Mouse (Mus musculus) hindbrain, embryonic 12.5 days (tissue): ENCODE data around the gene Mrpl54. TPM values are rescaled to one million over a fixed set of nuclear protein-coding genes. Genes with fewer than 3 reads are reported as not detected.

Source experiments
- ATAC-seq: fragments of 200-750 bp; cut with Nextera tagmentation; 2 replicates; pipeline ENCODE4 v1.8.0; 2017; ENCODE audit warnings: moderate TSS enrichment; ENCODE audit not compliant: low FRiP score
- H3K27ac ChIP-seq: fragments of 300-500 bp; sonication (generic); 2 replicates; pipeline ENCODE4 v1.5.1; 2016; ENCODE audit warnings: mild to moderate bottlenecking
- H3K27me3 ChIP-seq: fragments of 300-500 bp; sonication (generic); 2 replicates; pipeline ENCODE4 v1.6.1; 2016; ENCODE audit warnings: mild to moderate bottlenecking
- H3K36me3 ChIP-seq: fragments of 300-500 bp; sonication (generic); 2 replicates; pipeline ENCODE4 v1.6.1; 2016; ENCODE audit warnings: mild to moderate bottlenecking
- H3K4me1 ChIP-seq: fragments of 300-500 bp; sonication (generic); 2 replicates; pipeline ENCODE4 v1.6.1; 2016
- H3K4me2 ChIP-seq: fragments of 300-500 bp; sonication (generic); replicated peaks from 2 replicates; pipeline ENCODE4 v1.6.1; 2016; ENCODE audit warnings: mild to moderate bottlenecking
- H3K4me3 ChIP-seq: fragments of 300-500 bp; sonication (generic); 2 replicates; pipeline ENCODE4 v1.5.1; 2016; ENCODE audit warnings: mild to moderate bottlenecking
- H3K9ac ChIP-seq: fragments of 300-500 bp; sonication (generic); 2 replicates; pipeline ENCODE4 v1.6.1; 2016; ENCODE audit warnings: mild to moderate bottlenecking, moderate library complexity
- H3K9me3 ChIP-seq: fragments of 300-500 bp; sonication (generic); replicated peaks from 2 replicates; pipeline ENCODE4 v1.6.1; 2016; ENCODE audit warnings: mild to moderate bottlenecking
- WGBS: fragments of 180-500 bp; shearing (Covaris S2); methylation state at CpG from one replicate; pipeline ENCODE4 v1.1.7; 2016; 5-methylcytosine and 5-hydroxymethylcytosine counted together
- polyA plus RNA-seq: library from polyadenylated mRNA; unstranded; fragments of >200 nt; fragmentation: Nextera tagmentation; extraction: Ambion mirVana; gene quantifications from 2 replicates; pipeline ENCODE4 v1.2.1, GENCODE M21; 2016

Gene Mrpl54
- 142 and 155 TPM in 2 replicates for polyA plus RNA-seq

GRCm38 (mm10) chr10:81266211-81267105 lies at the start of gene Mrpl54, which contains the start of gene Apba3:
Gene Mrpl54 (minus strand): TSS chr10:81266934.
Gene Apba3 (plus strand): TSS chr10:81266960.
- Histone ChIP-seq H3K4me2 (peak within 1 kb of the TSS; percentile 66), H3K36me3 (peaks cover 45% of the 10 kb centered on the region), H3K27ac (peak within 1 kb of the TSS; percentile 80; the same call in 1 of the 2 replicates), H3K9me3 (no peaks in the 10 kb centered on the region), H3K27me3 (no peaks in the 10 kb centered on the region), H3K9ac (peak within 1 kb of the TSS; percentile 73), H3K4me3 (peak within 1 kb of the TSS; percentile 69), H3K4me1 (peaks cover 18% of the 10 kb centered on the region)
- peak; percentile 93 for ATAC-seq
- under 1% methylated on average over 48 of the region's 48 CpGs for WGBS

GRCm38 (mm10) chr10:81315587-81315986 lies 48.9 kb upstream of the Mrpl54 start:
- H3K36me3 ChIP-seq, result peaks cover 75% of the 10 kb centered on the region
- ATAC-seq, result no peak
- 95% methylated on average over 16 of the region's 16 CpGs for WGBS

GRCm38 (mm10) chr10:81314201-81314600 lies 47.5 kb upstream of the Mrpl54 start:
- no peak overlapping the region for H3K4me2 ChIP-seq
- no peaks in the 10 kb centered on the region for H3K27me3 ChIP-seq
- H3K9me3 ChIP-seq, result no peaks in the 10 kb centered on the region
- no peak overlapping the region for H3K9ac ChIP-seq
- H3K36me3 ChIP-seq, result peaks cover 88% of the 10 kb centered on the region
- WGBS, result 75% methylated on average over 7 of the region's 7 CpGs
- H3K27ac ChIP-seq, result no peak overlapping the region
- H3K4me1 ChIP-seq, result peaks cover 19% of the 10 kb centered on the region
- no peak overlapping the region for H3K4me3 ChIP-seq
- ATAC-seq, result no peak

More at GRCm38 (mm10) chr10:81315587-81315986, 48.9 kb upstream of the Mrpl54 start:
- no peak overlapping the region for H3K4me3 ChIP-seq
- H3K4me2 ChIP-seq, result no peak overlapping the region
- H3K27me3 ChIP-seq, result no peaks in the 10 kb centered on the region
- H3K4me1 ChIP-seq, result peaks cover 27% of the 10 kb centered on the region
- no peaks in the 10 kb centered on the region for H3K9me3 ChIP-seq
- H3K9ac ChIP-seq, result no peak overlapping the region
- no peak overlapping the region for H3K27ac ChIP-seq

GRCm38 (mm10) chr10:81313581-81313980 lies 46.8 kb upstream of the Mrpl54 start:
- H3K9me3 ChIP-seq, result no peaks in the 10 kb centered on the region
- no peak overlapping the region for H3K4me3 ChIP-seq
- no peak overlapping the region for H3K27ac ChIP-seq
- H3K4me2 ChIP-seq, result no peak overlapping the region
- peaks cover 13% of the 10 kb centered on the region for H3K4me1 ChIP-seq
- no peak for ATAC-seq
- peaks cover 90% of the 10 kb centered on the region for H3K36me3 ChIP-seq
- H3K9ac ChIP-seq, result no peak overlapping the region
- WGBS, result 95% methylated on average over 13 of the region's 13 CpGs
- no peaks in the 10 kb centered on the region for H3K27me3 ChIP-seq

GRCm38 (mm10) chr10:81309571-81309970 lies 42.8 kb upstream of the Mrpl54 start:
- H3K27ac ChIP-seq, result no peak overlapping the region
- H3K36me3 ChIP-seq, result peaks cover 93% of the 10 kb centered on the region
- no peaks in the 10 kb centered on the region for H3K27me3 ChIP-seq
- H3K9ac ChIP-seq, result no peak overlapping the region
- H3K4me1 ChIP-seq, result 0 out of 2 replicates have a peak, but pooled peaks cover 5% of the 10 kb centered on the region
- H3K9me3 ChIP-seq, result no peaks in the 10 kb centered on the region
- ATAC-seq, result no peak
- H3K4me2 ChIP-seq, result no peak overlapping the region
- no peak overlapping the region for H3K4me3 ChIP-seq
- WGBS, result 87% methylated on average over 5 of the region's 5 CpGs

- no peak for ATAC-seq
- Histone ChIP-seq H3K9me3 (no peaks in the 10 kb centered on the region), H3K27ac (no peak overlapping the region), H3K27me3 (no peaks in the 10 kb centered on the region), H3K4me1 (peaks cover 14% of the 10 kb centered on the region; the same call in 1 of the 2 replicates), H3K4me2 (no peak overlapping the region), H3K9ac (no peak overlapping the region), H3K4me3 (no peak overlapping the region), H3K36me3 (peaks cover 69% of the 10 kb centered on the region)
- 91% methylated on average over 21 of the region's 21 CpGs for WGBS
Observed at GRCm38 (mm10) chr10:81306837-81307682, 40.3 kb upstream of the Mrpl54 start.

- no peak overlapping the region for H3K4me2 ChIP-seq
- H3K4me1 ChIP-seq, result peaks cover 19% of the 10 kb centered on the region
- H3K27ac ChIP-seq, result no peak overlapping the region
- 95% methylated on average over 12 of the region's 12 CpGs for WGBS
- ATAC-seq, result no peak
- H3K9ac ChIP-seq, result no peak overlapping the region
- H3K27me3 ChIP-seq, result no peaks in the 10 kb centered on the region
- peaks cover 61% of the 10 kb centered on the region for H3K36me3 ChIP-seq
- H3K4me3 ChIP-seq, result no peak overlapping the region
- no peaks in the 10 kb centered on the region for H3K9me3 ChIP-seq
Observed at GRCm38 (mm10) chr10:81306173-81306668, 39.5 kb upstream of the Mrpl54 start.

GRCm38 (mm10) chr10:81305663-81306062 lies 38.9 kb upstream of the Mrpl54 start:
- H3K9ac ChIP-seq, result no peak overlapping the region
- H3K27ac ChIP-seq, result no peak overlapping the region
- H3K27me3 ChIP-seq, result no peaks in the 10 kb centered on the region
- no peak for ATAC-seq
- H3K9me3 ChIP-seq, result no peaks in the 10 kb centered on the region
- 92% methylated on average over 14 of the region's 14 CpGs for WGBS
- no peak overlapping the region for H3K4me2 ChIP-seq
- peaks cover 55% of the 10 kb centered on the region for H3K36me3 ChIP-seq
- peaks cover 23% of the 10 kb centered on the region for H3K4me1 ChIP-seq
- H3K4me3 ChIP-seq, result no peak overlapping the region

GRCm38 (mm10) chr10:81304597-81305238 lies 38.0 kb upstream of the Mrpl54 start:
- Histone ChIP-seq H3K36me3 (peaks cover 46% of the 10 kb centered on the region), H3K27ac (no peak overlapping the region), H3K4me1 (peaks cover 29% of the 10 kb centered on the region), H3K9me3 (no peaks in the 10 kb centered on the region), H3K27me3 (no peaks in the 10 kb centered on the region), H3K4me2 (no peak overlapping the region), H3K9ac (peak overlapping the region; percentile 18; the same call in 1 of the 2 replicates), H3K4me3 (no peak overlapping the region)
- ATAC-seq, result no peak
- 17% methylated on average over 5 of the region's 9 CpGs for WGBS

GRCm38 (mm10) chr10:81303761-81304160 lies 37.0 kb upstream of the Mrpl54 start:
- peaks cover 33% of the 10 kb centered on the region for H3K4me1 ChIP-seq
- no peak overlapping the region for H3K4me2 ChIP-seq
- no peak overlapping the region for H3K27ac ChIP-seq
- H3K9ac ChIP-seq, result no peak overlapping the region
- ATAC-seq, result no peak
- no peaks in the 10 kb centered on the region for H3K9me3 ChIP-seq
- H3K36me3 ChIP-seq, result peaks cover 36% of the 10 kb centered on the region
- WGBS, result 75% methylated on average over 7 of the region's 7 CpGs
- H3K4me3 ChIP-seq, result no peak overlapping the region
- no peaks in the 10 kb centered on the region for H3K27me3 ChIP-seq

GRCm38 (mm10) chr10:81303258-81303657 lies 36.5 kb upstream of the Mrpl54 start:
- Histone ChIP-seq H3K27me3 (no peaks in the 10 kb centered on the region), H3K4me1 (peaks cover 33% of the 10 kb centered on the region), H3K9ac (no peak overlapping the region), H3K4me2 (no peak overlapping the region), H3K36me3 (peaks cover 32% of the 10 kb centered on the region), H3K9me3 (no peaks in the 10 kb centered on the region), H3K4me3 (no peak overlapping the region), H3K27ac (no peak overlapping the region)
- 79% methylated on average over 10 of the region's 10 CpGs for WGBS
- no peak for ATAC-seq
